Mouse (Mus musculus) heart, postnatal 0 days (tissue): ENCODE measurements around the gene Lingo2. TPM values are rescaled to one million over a fixed set of nuclear protein-coding genes. Genes with fewer than 3 reads are reported as not detected.

Source experiments
- ATAC-seq: fragments of 200-750 bp; cut with Nextera tagmentation; 2 replicates; pipeline ENCODE4 v1.8.0; 2017; ENCODE audit warnings: low read depth, moderate number of reproducible peaks, moderate library complexity; ENCODE audit not compliant: insufficient read depth
- DNase-seq: peaks from one replicate; pipeline ENCODE4 v3.0.0-alpha.2; 2016; ENCODE audit warnings: low spot score
- H3K27ac ChIP-seq: fragments of 300-500 bp; sonication (generic); 2 replicates; pipeline ENCODE4 v1.5.1; 2014; ENCODE audit warnings: low read depth, mild to moderate bottlenecking
- H3K27me3 ChIP-seq: fragments of 300-500 bp; sonication (generic); 2 replicates; pipeline ENCODE4 v1.6.1; 2014; ENCODE audit warnings: low read length, mixed read lengths; ENCODE audit not compliant: control insufficient read depth, insufficient read depth
- H3K36me3 ChIP-seq: fragments of 300-500 bp; sonication (generic); replicated peaks from 2 replicates; pipeline ENCODE4 v1.6.1; 2014; ENCODE audit warnings: low read length, mixed read lengths; ENCODE audit not compliant: control insufficient read depth, insufficient read depth
- H3K4me1 ChIP-seq: fragments of 300-500 bp; sonication (generic); 2 replicates; pipeline ENCODE4 v1.6.1; 2014; ENCODE audit warnings: antibody characterized with exemption; ENCODE audit not compliant: control insufficient read depth, insufficient read depth
- H3K4me2 ChIP-seq: fragments of 300-500 bp; sonication (generic); 2 replicates; pipeline ENCODE4 v1.6.1; 2014; ENCODE audit warnings: low read depth, mild to moderate bottlenecking, low read length, moderate library complexity
- H3K4me3 ChIP-seq: fragments of 300-500 bp; sonication (generic); 2 replicates; pipeline ENCODE4 v1.5.1; 2014; ENCODE audit warnings: low read depth, low read length
- H3K9ac ChIP-seq: fragments of 300-500 bp; sonication (generic); replicated peaks from 2 replicates; pipeline ENCODE4 v1.6.1; 2014; ENCODE audit warnings: low read depth, low read length, mixed read lengths
- H3K9me3 ChIP-seq: fragments of 300-500 bp; sonication (generic); replicated peaks from 2 replicates; pipeline ENCODE4 v1.6.1; 2016; ENCODE audit warnings: low read length; ENCODE audit not compliant: control insufficient read depth
- CTCF ChIP-seq: IDR thresholded peaks from 2 replicates; pipeline ENCODE4 v1.5.1; 2016; ENCODE audit warnings: antibody characterized with exemption, control low read depth, low read depth
- EP300 ChIP-seq: IDR thresholded peaks from 2 replicates; pipeline ENCODE4 v1.6.1; 2016; ENCODE audit warnings: antibody characterized with exemption, low read depth
- WGBS: fragments of 180-500 bp; shearing (Covaris S2); extraction: QIAGEN DNeasy Blood & Tissue Kit; methylation state at CpG from one replicate; pipeline ENCODE4 v1.1.7; 2014; 5-methylcytosine and 5-hydroxymethylcytosine counted together
- polyA plus RNA-seq: library from polyadenylated mRNA; unstranded; fragments of >200 nt; fragmentation: Nextera tagmentation; extraction: Ambion mirVana; gene quantifications from 2 replicates; pipeline ENCODE4 v1.2.1, GENCODE M21; 2015
- total RNA-seq: library from RNA; depleted of rRNA; stranded (reverse); fragments of >200 nt; gene quantifications from 2 replicates; pipeline ENCODE4 v1.2.3, GENCODE M21; 2014; ENCODE audit warnings: low replicate concordance

Gene Lingo2
- total and polyA plus RNA-seq, 2 experiments from 2014 or later = 0.12 TPM; not detected in 1

GRCm38 (mm10) chr4:36775088-36775487 is 176.5 kb downstream of the Lingo2 start:
- no peaks in the 10 kb centered on the region for H3K36me3 ChIP-seq

GRCm38 (mm10) chr4:36730691-36731090 is 220.9 kb downstream of the Lingo2 start:
- Histone ChIP-seq H3K27me3 (no peaks in the 10 kb centered on the region), H3K4me3 (no peak overlapping the region), H3K9ac (no peak overlapping the region), H3K36me3 (no peaks in the 10 kb centered on the region), H3K4me1 (no peaks in the 10 kb centered on the region), H3K27ac (no peak overlapping the region), H3K9me3 (no peaks in the 10 kb centered on the region; the same call in 1 of the 2 replicates), H3K4me2 (no peak overlapping the region)
- ATAC-seq = no peak
- WGBS = 71% methylated on average over 2 of the region's 2 CpGs
- TF ChIP-seq CTCF (no peak), EP300 (no peak)
- no peak for DNase-seq

More at GRCm38 (mm10) chr4:36775088-36775487, 176.5 kb downstream of the Lingo2 start:
- no peak for ATAC-seq
- H3K4me3 ChIP-seq = no peak overlapping the region
- H3K9me3 ChIP-seq = no peaks in the 10 kb centered on the region
- H3K27ac ChIP-seq = no peak overlapping the region
- H3K4me2 ChIP-seq = no peak overlapping the region
- no peak for DNase-seq
- H3K4me1 ChIP-seq = no peaks in the 10 kb centered on the region
- H3K27me3 ChIP-seq = no peaks in the 10 kb centered on the region
- no peak overlapping the region for H3K9ac ChIP-seq
- WGBS = 64% methylated on average over 4 of the region's 4 CpGs
- TF ChIP-seq EP300 (no peak), CTCF (no peak)

GRCm38 (mm10) chr4:36716411-36716810 is 235.1 kb downstream of the Lingo2 start:
- Histone ChIP-seq H3K27me3 (no peaks in the 10 kb centered on the region), H3K4me3 (no peak overlapping the region), H3K9me3 (no peaks in the 10 kb centered on the region), H3K4me1 (no peaks in the 10 kb centered on the region), H3K27ac (no peak overlapping the region), H3K4me2 (no peak overlapping the region), H3K36me3 (no peaks in the 10 kb centered on the region), H3K9ac (no peak overlapping the region)
- TF ChIP-seq CTCF (no peak), EP300 (no peak)
- no peak for DNase-seq
- 48% methylated on average over 1 of the region's 1 CpGs for WGBS
- no peak for ATAC-seq

GRCm38 (mm10) chr4:36698888-36699287 is 252.7 kb downstream of the Lingo2 start:
- Histone ChIP-seq H3K4me3 (no peak overlapping the region), H3K9ac (no peak overlapping the region), H3K27me3 (no peaks in the 10 kb centered on the region), H3K4me2 (no peak overlapping the region), H3K9me3 (no peaks in the 10 kb centered on the region), H3K27ac (no peak overlapping the region), H3K36me3 (no peaks in the 10 kb centered on the region), H3K4me1 (no peaks in the 10 kb centered on the region)
- TF ChIP-seq CTCF = no peak
- TF ChIP-seq EP300 = no peak
- no peak for DNase-seq
- ATAC-seq = no peak
- WGBS = 56% methylated on average over 3 of the region's 3 CpGs

- Histone ChIP-seq H3K9me3 (no peaks in the 10 kb centered on the region), H3K4me2 (no peak overlapping the region), H3K36me3 (no peaks in the 10 kb centered on the region), H3K9ac (no peak overlapping the region), H3K27me3 (no peaks in the 10 kb centered on the region), H3K4me1 (no peaks in the 10 kb centered on the region), H3K4me3 (no peak overlapping the region), H3K27ac (no peak overlapping the region)
- ATAC-seq = no peak
- TF ChIP-seq CTCF = no peak
- TF ChIP-seq EP300 = no peak
- DNase-seq = no peak
- 81% methylated on average over 2 of the region's 2 CpGs for WGBS
These were observed 254.7 kb downstream of the Lingo2 start for GRCm38 (mm10) chr4:36696810-36697209.

GRCm38 (mm10) chr4:36659920-36660319 is 291.6 kb downstream of the Lingo2 start:
- H3K4me3 ChIP-seq = no peak overlapping the region
- TF ChIP-seq CTCF = no peak
- no peak for TF ChIP-seq EP300
- H3K9me3 ChIP-seq = no peaks in the 10 kb centered on the region
- DNase-seq = no peak
- no peaks in the 10 kb centered on the region for H3K36me3 ChIP-seq
- 76% methylated on average over 2 of the region's 2 CpGs for WGBS
- H3K27me3 ChIP-seq = no peaks in the 10 kb centered on the region
- H3K27ac ChIP-seq = no peak overlapping the region
- ATAC-seq = no peak
- no peaks in the 10 kb centered on the region for H3K4me1 ChIP-seq
- H3K9ac ChIP-seq = no peak overlapping the region
- H3K4me2 ChIP-seq = no peak overlapping the region
